Mouse (Mus musculus): Measurements from ENCODE around the gene Gbf1.

DNA sequence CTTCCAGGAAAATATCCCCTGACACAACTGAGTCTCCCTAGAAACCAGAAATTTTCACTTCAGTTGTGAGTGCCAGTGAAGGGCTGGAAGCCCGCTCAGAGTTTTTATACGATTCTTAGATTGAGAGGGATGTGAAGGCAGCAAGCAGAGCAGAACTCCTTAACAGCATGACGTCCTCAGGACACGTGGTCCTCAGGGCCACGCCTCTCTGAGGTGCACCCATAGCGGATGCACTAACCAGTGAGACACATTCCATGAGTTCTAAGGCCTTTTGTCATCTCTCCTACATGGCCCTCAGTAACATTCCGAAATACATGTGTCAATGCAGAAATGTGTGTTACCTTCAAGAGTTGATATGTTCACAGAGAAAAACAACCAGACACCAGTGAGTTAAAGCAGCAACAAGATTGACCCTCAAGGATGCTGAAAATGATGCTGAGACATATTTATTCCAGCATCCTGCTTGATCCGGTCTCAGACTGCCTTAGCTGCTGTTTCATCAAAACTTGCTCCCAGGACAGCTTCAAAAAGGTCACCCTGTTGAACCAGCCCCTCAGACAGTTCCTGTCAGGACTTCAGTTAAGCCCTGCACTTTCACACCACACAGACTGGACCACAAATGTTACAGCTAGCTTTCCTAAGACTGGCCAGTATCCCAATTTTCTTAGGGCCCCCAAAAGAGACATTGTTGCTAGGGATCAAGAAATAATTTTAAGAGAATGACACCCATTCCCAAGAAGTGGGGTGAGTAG, 148.2 kb downstream of the Gbf1 start:
- TF ChIP-seq POLR2A (IDR thresholded peaks at IDR 0.05; ENCODE audit: borderline replicate concordance, extremely low read depth, low read depth, low read length) (no peak), CTCF (IDR thresholded peaks at IDR 0.05; ENCODE audit: insufficient read depth, low read length) (no peak)
